Mouse (Mus musculus) kidney, postnatal 0 days (tissue): Measurements from ENCODE around the gene Gngt2. TPM values are rescaled to one million over a fixed set of nuclear protein-coding genes. Genes with fewer than 3 reads are reported as not detected.

ENCODE experiments used
- ATAC-seq: fragments of 200-750 bp; cut with Nextera tagmentation; replicated peaks from 2 replicates; pipeline ENCODE4 v1.8.0; 2017; ENCODE audit warnings: low read depth, moderate number of reproducible peaks, moderate TSS enrichment, moderate library complexity; ENCODE audit not compliant: low FRiP score
- DNase-seq: peaks from one replicate; pipeline ENCODE4 v3.0.0-alpha.2; 2016; ENCODE audit warnings: low spot score
- H3K27ac ChIP-seq: fragments of 300-500 bp; sonication (generic); 2 replicates; pipeline ENCODE4 v1.5.1; 2014; ENCODE audit warnings: mild to moderate bottlenecking
- H3K27me3 ChIP-seq: fragments of 300-500 bp; sonication (generic); 2 replicates; pipeline ENCODE4 v1.6.1; 2014; ENCODE audit warnings: low read length, mixed read lengths; ENCODE audit not compliant: insufficient read depth
- H3K36me3 ChIP-seq: fragments of 300-500 bp; sonication (generic); 2 replicates; pipeline ENCODE4 v1.6.1; 2014; ENCODE audit warnings: low read length, mixed read lengths; ENCODE audit not compliant: insufficient read depth
- H3K4me1 ChIP-seq: fragments of 300-500 bp; sonication (generic); replicated peaks from 2 replicates; pipeline ENCODE4 v1.6.1; 2014; ENCODE audit warnings: antibody characterized with exemption, low read length, mixed read lengths; ENCODE audit not compliant: insufficient read depth
- H3K4me2 ChIP-seq: fragments of 300-500 bp; sonication (generic); 2 replicates; pipeline ENCODE4 v1.6.1; 2014; ENCODE audit warnings: mild to moderate bottlenecking, low read length, moderate library complexity, mixed read lengths
- H3K4me3 ChIP-seq: fragments of 300-500 bp; sonication (generic); replicated peaks from 2 replicates; pipeline ENCODE4 v1.5.1; 2014; ENCODE audit warnings: low read depth, low read length
- H3K9ac ChIP-seq: fragments of 300-500 bp; sonication (generic); 2 replicates; pipeline ENCODE4 v1.6.1; 2014; ENCODE audit warnings: low read depth, low read length
- H3K9me3 ChIP-seq: fragments of 300-500 bp; sonication (generic); replicated peaks from 2 replicates; pipeline ENCODE4 v1.6.1; 2016; ENCODE audit warnings: low read length, inconsistent platforms, mixed read lengths
- CTCF ChIP-seq: IDR thresholded peaks from 2 replicates; pipeline ENCODE4 v1.5.1; 2016; ENCODE audit warnings: antibody characterized with exemption, low read depth, mild to moderate bottlenecking, moderate library complexity
- WGBS: fragments of 180-500 bp; shearing (Covaris S2); extraction: QIAGEN DNeasy Blood & Tissue Kit; methylation state at CpG from one replicate; pipeline ENCODE4 v1.1.7; 2014; 5-methylcytosine and 5-hydroxymethylcytosine counted together
- polyA plus RNA-seq: library from polyadenylated mRNA; unstranded; fragments of >200 nt; fragmentation: Nextera tagmentation; extraction: Ambion mirVana; gene quantifications from 2 replicates; pipeline ENCODE4 v1.2.1, GENCODE M21; 2015

Gngt2 gene
- polyA plus RNA-seq, 1 experiment from 2014 or later: 32.6 TPM

GRCm38 (mm10) chr11:95857306-95857705 lies 20.3 kb downstream of the Gngt2 start:
- H3K27ac ChIP-seq: no peak overlapping the region
- H3K36me3 ChIP-seq: no peaks in the 10 kb centered on the region
- ATAC-seq: no peak
- no peak overlapping the region for H3K4me2 ChIP-seq
- no peaks in the 10 kb centered on the region for H3K27me3 ChIP-seq
- WGBS: 85% methylated on average over 4 of the region's 4 CpGs
- TF ChIP-seq CTCF: no peak
- no peak overlapping the region for H3K9ac ChIP-seq
- no peak for DNase-seq
- no peaks in the 10 kb centered on the region for H3K9me3 ChIP-seq
- H3K4me1 ChIP-seq: 0 out of 2 replicates have a peak, but pooled peaks cover 8% of the 10 kb centered on the region
- H3K4me3 ChIP-seq: no peak overlapping the region

- Histone ChIP-seq H3K4me3 (peak overlapping the region; percentile 69), H3K4me2 (peak overlapping the region; percentile 75), H3K9ac (peak overlapping the region; percentile 71), H3K36me3 (no peaks in the 10 kb centered on the region), H3K27ac (peak overlapping the region; percentile 98), H3K27me3 (no peaks in the 10 kb centered on the region), H3K9me3 (no peaks in the 10 kb centered on the region), H3K4me1 (0 out of 2 replicates have a peak, but pooled peaks cover 8% of the 10 kb centered on the region)
- DNase-seq (no peak), ATAC-seq (no peak)
- TF ChIP-seq CTCF: no peak
- 18% methylated on average over 21 of the region's 21 CpGs for WGBS
Measured at GRCm38 (mm10) chr11:95857716-95858527, 20.9 kb downstream of the Gngt2 start.

- peak overlapping the region; percentile 69 for H3K4me3 ChIP-seq
- no peaks in the 10 kb centered on the region for H3K9me3 ChIP-seq
- no peaks in the 10 kb centered on the region for H3K36me3 ChIP-seq
- WGBS: under 1% methylated on average over 58 of the region's 58 CpGs
- H3K27me3 ChIP-seq: no peaks in the 10 kb centered on the region
- ATAC-seq (peak; percentile 98), DNase-seq (peak; percentile 99)
- H3K27ac ChIP-seq: peak overlapping the region; percentile 98
- H3K4me2 ChIP-seq: peak overlapping the region; percentile 75
- TF ChIP-seq CTCF: 0 out of 2 replicates have a peak, but pooled peaks have one; percentile 12
- H3K9ac ChIP-seq: peak overlapping the region; percentile 71
- H3K4me1 ChIP-seq: 0 out of 2 replicates have a peak, but pooled peaks cover 8% of the 10 kb centered on the region
Measured at GRCm38 (mm10) chr11:95858528-95859467, 21.8 kb downstream of the Gngt2 start.

GRCm38 (mm10) chr11:95859468-95859855 lies 22.4 kb downstream of the Gngt2 start:
- Histone ChIP-seq H3K36me3 (no peaks in the 10 kb centered on the region), H3K9ac (peak overlapping the region; percentile 71), H3K4me2 (peak overlapping the region; percentile 75), H3K9me3 (no peaks in the 10 kb centered on the region), H3K27ac (peak overlapping the region; percentile 98), H3K27me3 (no peaks in the 10 kb centered on the region), H3K4me1 (0 out of 2 replicates have a peak, but pooled peaks cover 8% of the 10 kb centered on the region), H3K4me3 (peak overlapping the region; percentile 69)
- under 1% methylated on average over 35 of the region's 35 CpGs for WGBS
- peak; percentile 79 for DNase-seq
- TF ChIP-seq CTCF: 0 out of 2 replicates have a peak, but pooled peaks have one; percentile 12
- peak; percentile 22 for ATAC-seq

GRCm38 (mm10) chr11:95860071-95860490 lies 23.1 kb downstream of the Gngt2 start:
- Histone ChIP-seq H3K4me3 (peak overlapping the region; percentile 69), H3K27ac (no peak overlapping the region), H3K27me3 (no peaks in the 10 kb centered on the region), H3K9ac (peak overlapping the region; percentile 71; the same call in 1 of the 2 replicates), H3K4me1 (0 out of 2 replicates have a peak, but pooled peaks cover 8% of the 10 kb centered on the region), H3K36me3 (no peaks in the 10 kb centered on the region), H3K4me2 (peak overlapping the region; percentile 75), H3K9me3 (no peaks in the 10 kb centered on the region)
- peak; percentile 70 for DNase-seq
- no peak for TF ChIP-seq CTCF
- 12% methylated on average over 3 of the region's 3 CpGs for WGBS
- 0 out of 2 replicates have a peak, but pooled peaks have one; percentile 9 for ATAC-seq

- Histone ChIP-seq H3K4me1 (0 out of 2 replicates have a peak, but pooled peaks cover 8% of the 10 kb centered on the region), H3K27me3 (no peaks in the 10 kb centered on the region), H3K27ac (no peak overlapping the region), H3K36me3 (no peaks in the 10 kb centered on the region), H3K4me3 (no peak overlapping the region), H3K9me3 (no peaks in the 10 kb centered on the region), H3K9ac (no peak overlapping the region), H3K4me2 (no peak overlapping the region)
- no peak for TF ChIP-seq CTCF
- no peak for DNase-seq
- ATAC-seq: no peak
- WGBS: 94% methylated on average over 8 of the region's 8 CpGs
Measured at GRCm38 (mm10) chr11:95861397-95861796, 24.4 kb downstream of the Gngt2 start.
